Mouse (Mus musculus) limb, embryonic 12.5 days (tissue): ENCODE results near the gene Armc6. TPM values are rescaled to one million over a fixed set of nuclear protein-coding genes. Genes with fewer than 3 reads are reported as not detected.
"Not testable (repeated sequence)": the region's sequence is repeated elsewhere in the genome, so short reads cannot be mapped to it uniquely, and the experiment has no call there.

Source experiments
- ATAC-seq: fragments of 200-750 bp; cut with Nextera tagmentation; 2 replicates; pipeline ENCODE4 v1.8.0; 2017; ENCODE audit warnings: low read depth, moderate TSS enrichment; ENCODE audit not compliant: insufficient number of reproducible peaks, insufficient read depth, low FRiP score, low TSS enrichment
- H3K27ac ChIP-seq: fragments of 300-500 bp; sonication (generic); 2 replicates; pipeline ENCODE4 v1.5.1; 2016; ENCODE audit warnings: mild to moderate bottlenecking, moderate library complexity
- H3K27me3 ChIP-seq: fragments of 300-500 bp; sonication (generic); 2 replicates; pipeline ENCODE4 v1.6.1; 2016; ENCODE audit warnings: mild to moderate bottlenecking, moderate library complexity
- H3K36me3 ChIP-seq: fragments of 300-500 bp; sonication (generic); 2 replicates; pipeline ENCODE4 v1.6.1; 2016; ENCODE audit warnings: mild to moderate bottlenecking, moderate library complexity
- H3K4me1 ChIP-seq: fragments of 300-500 bp; sonication (generic); replicated peaks from 2 replicates; pipeline ENCODE4 v1.6.1; 2016
- H3K4me2 ChIP-seq: fragments of 300-500 bp; sonication (generic); 2 replicates; pipeline ENCODE4 v1.6.1; 2016; ENCODE audit warnings: mild to moderate bottlenecking, moderate library complexity
- H3K4me3 ChIP-seq: fragments of 300-500 bp; sonication (generic); replicated peaks from 2 replicates; pipeline ENCODE4 v1.5.1; 2016; ENCODE audit warnings: mild to moderate bottlenecking
- H3K9ac ChIP-seq: fragments of 300-500 bp; sonication (generic); replicated peaks from 2 replicates; pipeline ENCODE4 v1.6.1; 2016; ENCODE audit warnings: mild to moderate bottlenecking, moderate library complexity
- H3K9me3 ChIP-seq: fragments of 300-500 bp; sonication (generic); 2 replicates; pipeline ENCODE4 v1.6.1; 2016; ENCODE audit warnings: mild to moderate bottlenecking, moderate library complexity
- WGBS: fragments of 180-500 bp; shearing (Covaris S2); methylation state at CpG from one replicate; pipeline ENCODE4 v1.1.7; 2016; 5-methylcytosine and 5-hydroxymethylcytosine counted together
- polyA plus RNA-seq: library from polyadenylated mRNA; unstranded; fragments of >200 nt; fragmentation: Nextera tagmentation; extraction: Ambion mirVana; gene quantifications from 2 replicates; pipeline ENCODE4 v1.2.1, GENCODE M21; 2016

Armc6 gene
- polyA plus RNA-seq, 1 experiment from 2014 or later, result 22.5 TPM

DNA sequence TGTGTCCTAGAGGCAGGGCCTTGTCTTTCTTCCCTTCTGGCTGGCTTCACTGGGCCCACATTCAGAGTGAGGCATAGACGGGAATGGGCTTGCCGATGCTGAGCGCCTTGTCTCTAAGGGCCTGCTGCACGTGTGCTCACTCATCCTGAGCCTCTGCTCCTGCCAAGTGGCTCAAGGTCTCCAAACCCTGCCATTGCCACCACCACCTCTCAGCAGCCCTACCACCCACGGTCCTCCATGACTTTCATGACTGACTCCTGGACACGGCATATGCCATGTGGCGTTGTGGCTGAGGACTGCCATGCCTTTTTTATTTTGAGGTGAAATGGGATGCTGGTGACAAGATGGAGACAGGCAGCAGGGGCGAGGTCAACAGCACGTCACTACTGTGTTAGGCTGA, 3.4 kb downstream of the Armc6 start:
- peaks cover 16% of the 10 kb centered on the region for H3K4me1 ChIP-seq
- ATAC-seq, result no peak
- H3K9ac ChIP-seq, result no peak overlapping the region
- no peak overlapping the region for H3K27ac ChIP-seq
- H3K4me3 ChIP-seq, result no peak overlapping the region
- H3K27me3 ChIP-seq, result no peaks in the 10 kb centered on the region
- no peaks in the 10 kb centered on the region for H3K9me3 ChIP-seq
- peaks cover 32% of the 10 kb centered on the region for H3K36me3 ChIP-seq
- no peak overlapping the region for H3K4me2 ChIP-seq
- 90% methylated on average over 9 of the region's 9 CpGs for WGBS

DNA sequence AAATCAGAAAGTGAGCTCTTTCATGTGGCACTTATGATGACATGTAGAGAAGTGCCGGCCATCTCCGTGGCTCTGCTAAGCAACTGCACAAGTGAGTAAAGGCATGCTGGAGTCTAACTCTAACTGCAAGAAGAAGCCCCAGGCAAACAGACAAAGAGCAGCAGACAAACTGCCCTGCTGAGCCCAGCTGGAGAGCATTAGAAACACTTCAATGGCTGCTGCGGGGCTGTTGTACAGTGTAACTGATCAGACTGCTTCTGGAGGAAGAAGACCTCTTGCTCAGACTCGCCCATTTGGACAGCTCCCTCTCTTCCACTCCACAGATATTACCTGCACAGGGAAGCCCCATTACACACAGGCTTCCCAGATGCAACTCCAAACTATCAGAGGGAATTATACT, 6.3 kb downstream of the Armc6 start:
- Histone ChIP-seq H3K9me3 (no peaks in the 10 kb centered on the region), H3K36me3 (peaks cover 59% of the 10 kb centered on the region), H3K27me3 (no peaks in the 10 kb centered on the region), H3K9ac (no peak overlapping the region), H3K4me3 (no peak overlapping the region), H3K4me1 (0 out of 2 replicates have a peak, but pooled peaks cover under 1% of the 10 kb centered on the region), H3K4me2 (no peak overlapping the region), H3K27ac (no peak overlapping the region)
- ATAC-seq, result no peak
- 78% methylated on average over 4 of the region's 4 CpGs for WGBS

- Histone ChIP-seq H3K36me3 (peaks cover 43% of the 10 kb centered on the region), H3K9me3 (no peaks in the 10 kb centered on the region), H3K4me1 (peaks cover 3% of the 10 kb centered on the region; the same call in 1 of the 2 replicates), H3K9ac (no peak overlapping the region), H3K27ac (no peak overlapping the region), H3K27me3 (peaks cover 6% of the 10 kb centered on the region; the same call in 1 of the 2 replicates), H3K4me3 (no peak overlapping the region), H3K4me2 (no peak overlapping the region)
- ATAC-seq, result no peak
- WGBS, result 47% methylated on average over 6 of the region's 6 CpGs
These were observed 10.9 kb downstream of the Armc6 start for GRCm38 (mm10) chr8:70223341-70223740.

DNA sequence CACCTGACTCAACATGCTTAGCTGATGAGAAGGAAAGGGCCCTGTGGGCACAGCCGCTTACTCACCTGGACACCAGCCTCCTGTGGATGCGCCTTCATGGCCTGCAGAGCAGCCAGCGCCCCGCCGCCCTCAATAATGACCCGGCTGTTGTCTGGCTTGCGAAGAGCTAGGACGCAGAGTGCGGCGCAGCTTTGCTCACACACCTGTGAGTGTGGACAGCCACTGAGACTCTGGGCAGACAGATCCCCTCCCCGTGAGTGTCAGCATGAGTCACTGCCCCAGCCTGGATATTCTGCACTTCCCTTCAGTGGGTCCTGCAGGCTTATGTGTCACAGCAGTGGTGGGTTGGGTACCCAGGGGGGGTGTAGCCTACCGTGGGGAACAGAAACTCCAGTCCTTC, 12.2 kb downstream of the Armc6 start:
- H3K4me1 ChIP-seq, result peaks cover 3% of the 10 kb centered on the region; the same call in 1 of the 2 replicates
- peaks cover 11% of the 10 kb centered on the region; the same call in 1 of the 2 replicates for H3K27me3 ChIP-seq
- no peaks in the 10 kb centered on the region for H3K9me3 ChIP-seq
- H3K4me2 ChIP-seq, result no peak overlapping the region
- H3K27ac ChIP-seq, result no peak overlapping the region
- H3K9ac ChIP-seq, result no peak overlapping the region; the same call in 1 of the 2 replicates
- peaks cover 41% of the 10 kb centered on the region for H3K36me3 ChIP-seq
- H3K4me3 ChIP-seq, result no peak overlapping the region
- 88% methylated on average over 12 of the region's 12 CpGs for WGBS
- ATAC-seq, result no peak

GRCm38 (mm10) chr8:70220911-70221310, 13.4 kb downstream of the Armc6 start:
- Histone ChIP-seq H3K4me1 (peaks cover 3% of the 10 kb centered on the region; the same call in 1 of the 2 replicates), H3K4me2 (no peak overlapping the region), H3K4me3 (no peak overlapping the region), H3K27me3 (peaks cover 12% of the 10 kb centered on the region; the same call in 1 of the 2 replicates), H3K9ac (no peak overlapping the region; the same call in 1 of the 2 replicates), H3K27ac (no peak overlapping the region), H3K9me3 (no peaks in the 10 kb centered on the region), H3K36me3 (peaks cover 40% of the 10 kb centered on the region)
- no peak for ATAC-seq
- WGBS, result 92% methylated on average over 3 of the region's 3 CpGs

- Histone ChIP-seq H3K36me3 (peaks cover 35% of the 10 kb centered on the region), H3K4me3 (no peak overlapping the region), H3K27ac (no peak overlapping the region), H3K9me3 (no peaks in the 10 kb centered on the region), H3K9ac (no peak overlapping the region; the same call in 1 of the 2 replicates), H3K4me1 (peaks cover 3% of the 10 kb centered on the region; the same call in 1 of the 2 replicates), H3K4me2 (no peak overlapping the region), H3K27me3 (peaks cover 12% of the 10 kb centered on the region; the same call in 1 of the 2 replicates)
- WGBS, result 72% methylated on average over 8 of the region's 8 CpGs
- no peak for ATAC-seq
These were observed 13.9 kb downstream of the Armc6 start for GRCm38 (mm10) chr8:70220236-70220840.

DNA sequence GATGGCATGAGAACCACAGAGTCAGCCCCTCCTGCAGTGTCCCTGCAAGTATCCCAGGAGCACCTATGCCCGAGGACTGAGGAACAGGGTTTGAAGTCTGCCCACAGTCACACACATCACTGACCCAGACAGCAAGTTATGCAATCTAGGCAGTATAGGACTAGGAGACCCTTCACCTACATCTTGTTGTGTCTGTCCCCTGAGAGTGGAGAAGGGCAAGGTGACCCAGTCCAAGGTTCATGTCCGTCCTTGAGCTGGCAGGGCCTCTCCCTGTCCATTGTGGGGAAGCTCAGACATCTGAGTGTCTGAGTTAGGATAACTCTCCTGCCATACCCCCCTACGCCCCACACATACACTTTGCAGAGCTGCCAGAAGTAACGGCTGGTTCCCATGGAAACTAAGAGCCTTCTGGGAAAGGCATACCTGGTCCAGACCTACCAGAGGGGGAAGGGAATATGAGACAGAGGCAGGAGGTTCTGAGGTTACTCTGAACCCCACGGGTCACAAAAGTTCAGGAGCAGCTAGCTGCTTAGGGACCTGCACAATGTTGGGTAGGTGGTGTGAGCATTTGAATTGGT, 15.1 kb downstream of the Armc6 start:
- Histone ChIP-seq H3K4me2 (no peak overlapping the region), H3K9me3 (no peaks in the 10 kb centered on the region), H3K9ac (no peak overlapping the region; the same call in 1 of the 2 replicates), H3K4me1 (peaks cover 3% of the 10 kb centered on the region; the same call in 1 of the 2 replicates), H3K4me3 (no peak overlapping the region), H3K27me3 (peaks cover 12% of the 10 kb centered on the region; the same call in 1 of the 2 replicates), H3K36me3 (peaks cover 23% of the 10 kb centered on the region), H3K27ac (no peak overlapping the region)
- WGBS, result 54% methylated on average over 5 of the region's 5 CpGs
- ATAC-seq, result no peak

DNA sequence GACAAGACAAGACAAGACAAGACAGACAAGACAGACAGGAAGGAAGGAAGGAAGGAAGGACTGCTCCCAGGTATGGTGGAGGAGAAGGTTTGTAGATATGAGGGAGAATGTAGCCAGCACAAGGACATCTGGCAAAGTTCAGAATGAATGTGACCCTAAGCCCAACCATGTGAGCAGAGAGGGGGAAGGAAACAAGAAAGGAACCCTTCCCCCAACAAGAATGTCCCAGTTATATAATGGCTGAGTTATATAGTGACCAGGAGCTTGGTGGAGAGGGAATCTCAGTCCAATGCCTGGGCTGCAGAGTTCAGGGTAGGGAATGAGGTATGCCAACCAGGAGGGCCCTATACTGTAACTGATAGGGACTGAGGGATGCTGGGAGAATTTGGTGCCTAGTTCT, 16.8 kb downstream of the Armc6 start:
- Histone ChIP-seq H3K27me3 (peaks cover 12% of the 10 kb centered on the region; the same call in 1 of the 2 replicates), H3K9me3 (no peaks in the 10 kb centered on the region), H3K36me3 (peaks cover 7% of the 10 kb centered on the region), H3K4me3 (no peak overlapping the region), H3K9ac (no peak overlapping the region), H3K27ac (no peak overlapping the region), H3K4me1 (peaks cover 6% of the 10 kb centered on the region; the same call in 1 of the 2 replicates), H3K4me2 (no peak overlapping the region)
- no peak for ATAC-seq

DNA sequence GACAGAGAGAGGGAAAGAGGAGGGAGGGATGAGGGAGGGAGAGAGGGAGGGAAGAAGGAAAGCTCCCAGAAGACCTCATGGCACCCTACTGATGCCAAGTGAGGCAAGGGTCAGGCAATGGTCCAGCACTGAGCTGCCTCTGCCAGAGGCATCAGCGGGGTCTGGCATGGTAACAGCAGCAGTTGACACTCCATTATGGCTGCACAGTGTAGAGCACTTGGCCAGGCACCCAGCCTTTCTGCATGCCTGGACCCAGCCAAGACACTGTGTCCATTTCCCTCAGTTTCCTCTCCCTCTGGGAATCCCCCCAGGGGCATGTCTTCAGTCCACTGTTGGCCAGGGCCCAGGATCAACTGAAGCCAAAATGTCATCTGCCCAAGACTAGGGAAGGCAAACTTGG, 17.7 kb downstream of the Armc6 start:
- Histone ChIP-seq H3K9ac (no peak overlapping the region), H3K27ac (no peak overlapping the region), H3K4me1 (peaks cover 8% of the 10 kb centered on the region; the same call in 1 of the 2 replicates), H3K27me3 (peaks cover 12% of the 10 kb centered on the region; the same call in 1 of the 2 replicates), H3K9me3 (no peaks in the 10 kb centered on the region), H3K4me3 (no peak overlapping the region), H3K4me2 (no peak overlapping the region), H3K36me3 (no peaks in the 10 kb centered on the region)
- ATAC-seq, result no peak
- WGBS, result 63% methylated on average over 1 of the region's 1 CpGs

GRCm38 (mm10) chr8:70216161-70216560, 18.1 kb downstream of the Armc6 start:
- H3K4me1 ChIP-seq, result peaks cover 12% of the 10 kb centered on the region; the same call in 1 of the 2 replicates
- H3K27ac ChIP-seq, H3K9me3 ChIP-seq, H3K36me3 ChIP-seq, H3K4me2 ChIP-seq, ATAC-seq, H3K4me3 ChIP-seq, H3K9ac ChIP-seq: not testable (repeated sequence)
- peaks cover 14% of the 10 kb centered on the region; the same call in 1 of the 2 replicates for H3K27me3 ChIP-seq
- 77% methylated on average over 3 of the region's 3 CpGs for WGBS

DNA sequence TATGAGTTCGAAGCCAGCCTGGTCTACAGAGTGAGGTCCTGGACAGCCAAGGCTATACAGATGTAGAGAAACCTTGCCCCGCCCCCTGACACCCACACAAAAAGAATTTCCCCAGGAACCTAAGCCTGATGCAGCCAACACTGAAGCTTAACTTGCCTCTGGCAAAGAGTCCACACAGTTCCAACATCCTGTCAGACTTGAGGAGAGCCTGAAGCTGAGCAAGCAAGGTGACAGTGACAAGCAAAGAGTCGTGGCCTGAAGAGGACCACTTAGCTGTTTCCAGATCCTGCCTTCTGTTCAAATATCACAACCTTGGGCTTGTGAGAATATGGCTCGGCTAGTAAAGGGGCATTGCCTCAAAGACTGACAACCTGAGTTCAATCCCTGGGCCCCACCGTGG, 19.2 kb downstream of the Armc6 start:
- H3K36me3 ChIP-seq, result no peaks in the 10 kb centered on the region
- H3K4me3 ChIP-seq, result no peak overlapping the region
- WGBS, result 77% methylated on average over 5 of the region's 5 CpGs
- no peak overlapping the region for H3K4me2 ChIP-seq
- H3K9ac ChIP-seq, result no peak overlapping the region
- no peaks in the 10 kb centered on the region for H3K9me3 ChIP-seq
- H3K27ac ChIP-seq, result no peak overlapping the region
- ATAC-seq, result no peak
- H3K4me1 ChIP-seq, result peaks cover 17% of the 10 kb centered on the region; the same call in 1 of the 2 replicates
- peaks cover 23% of the 10 kb centered on the region; the same call in 1 of the 2 replicates for H3K27me3 ChIP-seq
